Mouse (Mus musculus) testis, adult 2 months (tissue): Measurements from ENCODE around the gene Slc37a3. TPM values are rescaled to one million over a fixed set of nuclear protein-coding genes. Genes with fewer than 3 reads are reported as not detected.

Source experiments
- H3K27ac ChIP-seq: fragments of 200-500 bp; 2 replicates; pipeline ENCODE4 v1.5.1; 2012; ENCODE audit warnings: low read depth, low read length; ENCODE audit not compliant: control insufficient read depth, insufficient read depth
- H3K27me3 ChIP-seq: fragments of 200-500 bp; 2 replicates; pipeline ENCODE4 v1.6.1; 2012; ENCODE audit warnings: mild to moderate bottlenecking, low read length, moderate library complexity; ENCODE audit not compliant: control insufficient read depth, insufficient read depth
- H3K36me3 ChIP-seq: fragments of 200-500 bp; 2 replicates; pipeline ENCODE4 v1.6.1; 2012; ENCODE audit warnings: mild to moderate bottlenecking, low read length; ENCODE audit not compliant: control insufficient read depth, insufficient read depth
- H3K4me1 ChIP-seq: fragments of 200-500 bp; 2 replicates; pipeline ENCODE4 v1.6.1; 2012; ENCODE audit warnings: low read length; ENCODE audit not compliant: control insufficient read depth, insufficient read depth
- H3K4me3 ChIP-seq: fragments of 200-500 bp; 2 replicates; pipeline ENCODE4 v1.5.1; 2012; ENCODE audit warnings: low read depth, mild to moderate bottlenecking, low read length, moderate library complexity, mixed read lengths; ENCODE audit not compliant: control insufficient read depth
- CTCF ChIP-seq: fragments of 200-500 bp; IDR thresholded peaks from 2 replicates; pipeline ENCODE4 v1.5.1; 2012; ENCODE audit warnings: low read depth, mild to moderate bottlenecking, inconsistent platforms, low read length, moderate library complexity; ENCODE audit not compliant: control insufficient read depth, insufficient read depth, insufficient replicate concordance
- POLR2A ChIP-seq: fragments of 200-500 bp; IDR thresholded peaks from 2 replicates; pipeline ENCODE4 v1.6.1; 2012; ENCODE audit warnings: low read depth, mild to moderate bottlenecking, inconsistent platforms, low read length, moderate library complexity; ENCODE audit not compliant: control insufficient read depth
- polyA plus RNA-seq: library from polyadenylated mRNA; depleted of rRNA; stranded (reverse); fragments of >200 nt; gene quantifications from 2 replicates; pipeline ENCODE4 v1.2.3, GENCODE M21; 2012; rRNA removed

Gene Slc37a3
- 6.4 and 7.0 TPM in 2 replicates for polyA plus RNA-seq

DNA sequence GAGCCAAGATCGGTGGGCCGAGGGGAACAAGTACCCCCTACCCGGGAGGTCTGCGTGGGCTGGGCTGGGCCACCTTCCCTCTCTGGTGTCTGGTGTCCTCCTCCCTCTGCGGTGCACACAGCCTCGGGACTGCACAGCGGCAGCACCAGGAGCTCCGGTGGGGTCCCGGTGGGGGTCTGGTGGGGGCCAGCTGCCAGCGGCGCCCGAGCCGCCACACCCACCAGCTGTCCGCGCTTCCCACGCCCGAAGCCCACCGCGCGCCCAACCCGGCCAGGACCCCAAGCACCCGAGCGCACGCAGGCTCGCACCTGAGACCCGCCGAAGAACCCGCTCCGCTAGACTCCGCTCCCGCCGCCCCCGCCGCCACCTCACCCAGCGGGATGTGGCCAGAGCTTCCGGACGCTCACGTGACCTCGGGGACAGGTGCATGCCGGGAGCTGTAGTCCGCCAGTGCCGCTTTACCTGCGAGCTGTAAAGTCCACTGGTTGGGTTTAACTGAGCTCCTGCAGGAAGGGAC, at the start of gene Slc37a3:
Slc37a3 (minus strand) TSS at position 365 of the 517 bp plus-strand sequence.
- no peaks in the 10 kb centered on the region for H3K36me3 ChIP-seq
- peak; percentile 53 for TF ChIP-seq POLR2A
- TF ChIP-seq CTCF = no peak
- H3K27ac ChIP-seq = peak within 1 kb of the TSS; percentile 36; the same call in 1 of the 2 replicates
- H3K4me1 ChIP-seq = peaks cover 9% of the 10 kb centered on the region
- H3K27me3 ChIP-seq = no peaks in the 10 kb centered on the region
- H3K4me3 ChIP-seq = peak within 1 kb of the TSS; percentile 86

DNA sequence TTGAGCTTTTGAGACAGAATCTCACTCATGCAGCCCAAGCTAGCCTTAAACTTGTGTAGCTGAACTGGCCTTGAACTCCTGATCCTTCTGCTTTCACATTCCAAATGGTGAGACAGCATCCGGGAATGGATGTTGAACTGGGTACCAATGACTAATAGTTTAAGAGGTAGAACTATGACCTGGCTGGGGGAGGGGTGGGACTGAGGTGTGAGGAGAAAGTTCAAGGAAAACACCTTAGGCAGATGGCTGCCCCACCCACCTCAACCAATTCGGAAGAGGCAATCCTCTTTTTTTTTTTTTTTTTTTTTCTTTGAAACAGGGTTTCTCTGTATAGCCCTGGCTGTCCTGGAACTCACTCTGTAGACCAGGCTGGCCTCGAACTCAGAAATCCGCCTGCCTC, 49.2 kb upstream of the Slc37a3 start:
- no peak overlapping the region for H3K4me3 ChIP-seq
- no peaks in the 10 kb centered on the region for H3K4me1 ChIP-seq
- no peaks in the 10 kb centered on the region for H3K36me3 ChIP-seq
- TF ChIP-seq CTCF (no peak), POLR2A (no peak)
- H3K27ac ChIP-seq = no peak overlapping the region
- H3K27me3 ChIP-seq = no peaks in the 10 kb centered on the region

DNA sequence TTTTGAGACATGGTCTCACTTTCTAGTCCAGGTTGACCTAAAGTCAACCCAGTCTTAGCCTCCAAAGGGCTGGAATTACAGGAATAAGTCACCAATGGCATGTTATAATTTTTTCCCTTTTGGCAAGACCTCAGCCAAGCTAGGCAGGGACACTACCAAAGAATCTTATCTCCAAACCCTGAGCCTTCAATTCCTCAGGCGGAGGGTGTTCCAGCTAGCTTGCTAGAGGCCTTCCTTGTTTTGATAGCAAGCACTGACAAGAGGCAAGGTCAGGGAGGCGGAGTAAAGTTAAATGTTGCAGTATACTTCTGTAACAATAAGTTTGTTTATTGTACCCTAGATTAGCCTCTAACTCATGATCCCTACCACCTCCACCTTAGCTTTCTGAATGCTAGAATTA, 47.7 kb upstream of the Slc37a3 start:
- TF ChIP-seq POLR2A (no peak), CTCF (no peak)
- H3K27me3 ChIP-seq = no peaks in the 10 kb centered on the region
- no peaks in the 10 kb centered on the region for H3K4me1 ChIP-seq
- H3K27ac ChIP-seq = no peak overlapping the region
- H3K36me3 ChIP-seq = no peaks in the 10 kb centered on the region
- H3K4me3 ChIP-seq = no peak overlapping the region

DNA sequence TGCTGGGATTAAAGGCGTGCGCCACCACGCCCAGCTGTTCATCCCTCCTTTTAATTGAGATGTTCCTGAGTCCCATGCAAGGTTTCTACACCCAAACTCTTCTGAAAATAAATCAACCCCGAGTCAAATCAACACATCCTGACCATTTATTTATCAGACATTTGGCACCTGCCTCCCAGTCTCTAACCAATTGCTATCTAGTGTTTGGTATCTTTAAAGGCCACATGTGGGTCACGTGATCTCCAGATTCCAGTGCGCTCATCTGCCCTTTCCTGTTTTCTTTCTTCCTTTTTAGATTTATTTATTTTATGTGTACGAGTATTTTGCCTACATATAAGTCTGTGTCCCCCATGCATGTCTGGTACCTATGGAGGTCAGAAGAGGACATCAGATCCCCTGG, 46.2 kb upstream of the Slc37a3 start:
- H3K27me3 ChIP-seq = no peaks in the 10 kb centered on the region
- H3K27ac ChIP-seq = no peak overlapping the region

GRCm38 (mm10) chr6:39423130-39423551, 45.7 kb upstream of the Slc37a3 start:
- Histone ChIP-seq H3K4me1 (no peaks in the 10 kb centered on the region), H3K4me3 (no peak overlapping the region), H3K27ac (no peak overlapping the region), H3K36me3 (no peaks in the 10 kb centered on the region), H3K27me3 (no peaks in the 10 kb centered on the region)
- TF ChIP-seq POLR2A (no peak), CTCF (no peak)

More for the DNA sequence above, 46.2 kb upstream of the Slc37a3 start:
- no peaks in the 10 kb centered on the region for H3K36me3 ChIP-seq
- H3K4me3 ChIP-seq = no peak overlapping the region
- TF ChIP-seq POLR2A (no peak), CTCF (no peak)
- no peaks in the 10 kb centered on the region for H3K4me1 ChIP-seq

- no peak for TF ChIP-seq CTCF
- TF ChIP-seq POLR2A = no peak
These were observed 43.4 kb upstream of the Slc37a3 start for GRCm38 (mm10) chr6:39420867-39421266.

GRCm38 (mm10) chr6:39419851-39420721, 42.6 kb upstream of the Slc37a3 start, which contains the start of gene Mkrn1:
TSS of gene Mkrn1 (minus strand) at chr6:39420462.
- Histone ChIP-seq H3K4me1 (no peaks in the 10 kb centered on the region), H3K27me3 (no peaks in the 10 kb centered on the region), H3K27ac (peak within 1 kb of the TSS; percentile 93), H3K36me3 (no peaks in the 10 kb centered on the region), H3K4me3 (peak within 1 kb of the TSS; percentile 90)
- TF ChIP-seq POLR2A = peak; percentile 67
- TF ChIP-seq CTCF = no peak

More at GRCm38 (mm10) chr6:39420867-39421266, 43.4 kb upstream of the Slc37a3 start:
- Histone ChIP-seq H3K36me3 (no peaks in the 10 kb centered on the region), H3K27ac (no peak overlapping the region), H3K4me1 (no peaks in the 10 kb centered on the region), H3K27me3 (no peaks in the 10 kb centered on the region), H3K4me3 (peak overlapping the region; percentile 90)
